Mouse (Mus musculus) retina, embryonic 14.5 days (tissue): ENCODE measurements around the gene Gm8220.
"Not testable (repeated sequence)": the region's sequence is repeated elsewhere in the genome, so short reads cannot be mapped to it uniquely, and the experiment has no call there.

Source experiments
- DNase-seq: peaks from one replicate; pipeline ENCODE4 v3.0.0-alpha.2; 2015; ENCODE audit warnings: low spot score

The Gm8220 gene

DNA sequence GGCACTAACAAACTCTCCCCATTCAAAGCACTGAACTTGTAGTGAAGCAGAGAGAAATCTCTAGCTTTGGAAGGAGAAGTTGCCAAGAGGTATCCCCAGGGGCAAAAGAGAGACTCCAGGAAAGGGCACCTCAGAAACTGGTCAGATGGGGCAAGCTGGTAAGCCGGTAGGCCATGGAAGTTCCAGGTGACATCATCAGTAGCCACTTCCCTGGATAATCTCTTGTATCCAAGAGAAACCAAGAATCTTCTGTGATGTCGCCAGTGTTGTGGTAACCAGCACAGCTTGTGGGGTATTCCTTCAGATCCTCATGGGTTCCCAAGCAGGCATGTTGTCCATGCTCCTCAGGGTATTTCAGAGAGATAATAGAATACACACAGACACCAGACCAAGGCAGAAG is at the start of gene Gm8220:
TSS of gene Gm8220 (plus strand) at position 301 of the 400 bp plus-strand sequence.
- DNase-seq: not testable (repeated sequence)

DNA sequence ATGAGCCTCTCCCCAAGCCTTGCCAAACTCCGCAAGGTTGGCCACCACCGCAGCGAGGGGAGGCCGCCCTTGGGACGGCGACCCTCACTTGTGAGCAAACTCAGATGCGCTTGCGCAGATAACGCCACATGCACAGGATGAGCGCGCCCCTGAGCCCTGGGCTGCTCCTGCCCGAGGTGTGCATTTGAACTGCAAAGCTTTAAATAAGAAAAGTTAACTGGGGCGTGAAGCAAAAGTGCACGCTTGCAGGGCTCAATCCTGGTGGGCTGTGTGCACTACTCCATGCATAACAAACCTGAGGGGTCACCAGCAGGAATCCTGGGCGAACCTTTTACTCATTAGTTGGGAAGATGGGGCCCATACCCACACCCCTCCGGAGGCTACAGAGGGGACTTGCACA is 37.3 kb upstream of the Gm8220 start:
- DNase-seq: no peak

- not testable (repeated sequence) for DNase-seq
Measured at GRCm38 (mm10) chr14:44312049-44312448, 26.7 kb downstream of the Gm8220 start.

- DNase-seq: not testable (repeated sequence)
Measured at GRCm38 (mm10) chr14:44338484-44338883, 53.1 kb downstream of the Gm8220 start, which contains the start of gene Gm5930. Gene Gm5930 (minus strand): TSS chr14:44338584.
